Mouse (Mus musculus): ENCODE measurements around the gene Pan3. TPM values are rescaled to one million over a fixed set of nuclear protein-coding genes. Genes with fewer than 3 reads are reported as not detected.

Pan3 gene
- polyA plus RNA-seq, 1 experiment from 2014 or later: 78.9 TPM

- Histone ChIP-seq H3K9me3 (replicated peaks) (no peaks in the 10 kb centered on the region), H3K27me3 (no peaks in the 10 kb centered on the region), H3K36me3 (peaks cover 30% of the 10 kb centered on the region), H3K27ac (replicated peaks) (no peak overlapping the region), H3K9ac (no peak overlapping the region), H3K4me1 (no peaks in the 10 kb centered on the region), H3K4me3 (replicated peaks) (no peak overlapping the region), H3K4me2 (replicated peaks) (no peak overlapping the region)
- no peak for ATAC-seq (ENCODE audit: insufficient number of reproducible peaks, low FRiP score, low TSS enrichment, low read depth)
- 88% methylated on average over 4 of the region's 4 CpGs for WGBS
These were observed 26.5 kb downstream of the Pan3 start for GRCm38 (mm10) chr5:147456491-147456890.

- 46% methylated on average over 4 of the region's 4 CpGs for WGBS
- no peak for ATAC-seq (ENCODE audit: insufficient number of reproducible peaks, low FRiP score, low TSS enrichment, low read depth)
- H3K36me3 ChIP-seq: peaks cover 13% of the 10 kb centered on the region
These were observed 30.0 kb downstream of the Pan3 start for GRCm38 (mm10) chr5:147459821-147460567.

DNA sequence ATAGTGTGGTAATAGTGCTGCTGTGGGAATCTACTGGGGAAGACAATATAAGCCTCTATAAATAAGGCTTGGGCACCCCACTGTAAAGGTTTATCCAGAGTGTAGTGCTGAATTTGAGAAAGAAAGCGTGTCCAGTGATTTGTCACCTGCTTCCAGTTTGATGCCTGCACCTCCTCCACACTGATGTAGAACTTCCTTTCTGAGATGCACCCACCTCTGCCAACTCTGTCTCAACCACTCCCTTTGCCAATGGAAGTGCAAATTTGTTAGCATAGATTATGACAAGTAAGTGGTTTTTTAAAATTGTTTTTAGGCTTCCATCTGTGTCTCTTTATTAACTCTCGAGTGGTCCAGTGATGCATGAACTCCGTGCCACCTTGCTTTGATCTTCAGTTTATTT lies 33.3 kb downstream of the Pan3 start:
- no peak overlapping the region for H3K27ac ChIP-seq (replicated peaks)
- no peaks in the 10 kb centered on the region for H3K9me3 ChIP-seq (replicated peaks)
- 71% methylated on average over 3 of the region's 3 CpGs for WGBS

More at GRCm38 (mm10) chr5:147459821-147460567, 30.0 kb downstream of the Pan3 start:
- Histone ChIP-seq H3K27ac (replicated peaks) (no peak overlapping the region), H3K4me1 (no peaks in the 10 kb centered on the region), H3K4me3 (replicated peaks) (no peak overlapping the region), H3K9me3 (replicated peaks) (no peaks in the 10 kb centered on the region), H3K27me3 (no peaks in the 10 kb centered on the region), H3K9ac (no peak overlapping the region), H3K4me2 (replicated peaks) (no peak overlapping the region)

DNA sequence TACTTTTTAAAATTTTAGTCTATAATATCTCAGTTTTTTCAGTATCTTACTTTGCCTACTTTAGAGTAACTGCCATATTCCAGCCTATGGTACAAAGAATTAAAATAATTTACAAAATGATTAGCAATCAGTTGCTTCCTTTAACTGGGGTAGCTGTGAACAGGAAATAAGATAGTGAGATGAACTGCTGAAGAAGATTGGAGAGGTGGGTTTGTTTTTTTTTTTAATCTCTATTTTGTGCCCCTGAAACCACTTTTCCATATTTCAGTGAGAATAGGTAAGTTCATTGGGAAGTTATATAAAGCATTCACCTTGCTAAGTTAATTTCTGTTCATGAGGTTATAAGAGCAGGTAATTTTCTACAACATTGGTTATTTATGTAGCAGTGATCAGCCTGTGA lies 36.4 kb downstream of the Pan3 start:
- Histone ChIP-seq H3K4me1 (no peaks in the 10 kb centered on the region), H3K27me3 (no peaks in the 10 kb centered on the region), H3K9ac (no peak overlapping the region), H3K4me2 (replicated peaks) (no peak overlapping the region), H3K9me3 (replicated peaks) (no peaks in the 10 kb centered on the region), H3K36me3 (peaks cover 10% of the 10 kb centered on the region; the same call in 1 of the 2 replicates), H3K27ac (replicated peaks) (no peak overlapping the region), H3K4me3 (replicated peaks) (no peak overlapping the region)
- no peak for ATAC-seq (ENCODE audit: insufficient number of reproducible peaks, low FRiP score, low TSS enrichment, low read depth)

More for the DNA sequence above, 33.3 kb downstream of the Pan3 start:
- Histone ChIP-seq H3K4me3 (replicated peaks) (no peak overlapping the region), H3K4me2 (replicated peaks) (no peak overlapping the region), H3K4me1 (no peaks in the 10 kb centered on the region), H3K27me3 (no peaks in the 10 kb centered on the region), H3K36me3 (peaks cover 9% of the 10 kb centered on the region; the same call in 1 of the 2 replicates), H3K9ac (no peak overlapping the region)
- ATAC-seq (ENCODE audit: insufficient number of reproducible peaks, low FRiP score, low TSS enrichment, low read depth): no peak

GRCm38 (mm10) chr5:147471163-147471562 lies 41.2 kb downstream of the Pan3 start:
- WGBS: 93% methylated on average over 5 of the region's 5 CpGs
- Histone ChIP-seq H3K4me1 (no peaks in the 10 kb centered on the region), H3K27me3 (no peaks in the 10 kb centered on the region), H3K36me3 (peaks cover 10% of the 10 kb centered on the region; the same call in 1 of the 2 replicates), H3K9me3 (replicated peaks) (no peaks in the 10 kb centered on the region), H3K9ac (no peak overlapping the region), H3K4me3 (replicated peaks) (no peak overlapping the region), H3K27ac (replicated peaks) (no peak overlapping the region), H3K4me2 (replicated peaks) (no peak overlapping the region)
- ATAC-seq (ENCODE audit: insufficient number of reproducible peaks, low FRiP score, low TSS enrichment, low read depth): no peak

DNA sequence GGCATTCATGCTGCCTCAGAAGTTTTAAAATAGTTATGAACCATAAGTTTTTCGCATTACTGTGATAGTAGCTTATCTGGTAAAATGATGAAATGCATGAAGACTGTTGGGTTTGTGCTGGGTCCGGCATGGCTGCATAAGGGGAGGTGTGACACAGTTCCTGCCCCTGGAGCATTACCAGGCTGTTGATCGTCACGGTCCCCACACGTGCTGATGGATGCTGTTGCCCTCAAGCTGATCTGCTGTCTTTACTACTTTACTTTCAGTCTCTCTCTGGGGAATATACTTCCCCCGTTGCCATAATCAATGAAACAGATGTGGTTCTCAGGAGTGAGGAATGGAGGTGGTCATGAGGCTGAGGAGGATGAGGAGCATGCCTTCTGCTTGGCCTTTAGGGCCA lies 43.1 kb downstream of the Pan3 start:
- peaks cover 3% of the 10 kb centered on the region; the same call in 1 of the 2 replicates for H3K36me3 ChIP-seq
- no peak overlapping the region for H3K4me2 ChIP-seq (replicated peaks)
- H3K4me3 ChIP-seq (replicated peaks): no peak overlapping the region
- 67% methylated on average over 6 of the region's 6 CpGs for WGBS
- no peak overlapping the region for H3K27ac ChIP-seq (replicated peaks)
- no peaks in the 10 kb centered on the region for H3K27me3 ChIP-seq
- H3K9ac ChIP-seq: no peak overlapping the region
- ATAC-seq (ENCODE audit: insufficient number of reproducible peaks, low FRiP score, low TSS enrichment, low read depth): no peak
- no peaks in the 10 kb centered on the region for H3K4me1 ChIP-seq
- H3K9me3 ChIP-seq (replicated peaks): no peaks in the 10 kb centered on the region

DNA sequence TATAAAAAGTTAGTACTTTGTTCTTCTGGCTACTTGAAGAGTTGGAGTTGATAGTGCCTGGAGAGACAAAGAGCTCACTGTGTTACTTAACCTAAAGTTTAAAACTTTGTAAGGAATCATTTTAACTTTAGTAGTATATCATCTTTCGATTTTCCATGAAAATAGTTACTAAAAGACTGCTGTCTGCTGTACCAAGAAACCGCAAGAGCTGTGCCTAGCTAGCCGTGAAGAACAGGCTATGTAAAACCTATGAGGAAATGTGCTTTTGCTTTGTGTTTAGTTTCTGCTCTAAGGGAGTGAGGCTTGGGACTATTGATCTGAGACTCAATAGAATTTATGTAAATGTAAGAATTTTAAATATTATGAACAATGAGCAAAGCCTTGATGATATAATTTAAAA lies 43.9 kb downstream of the Pan3 start:
- H3K4me2 ChIP-seq (replicated peaks): no peak overlapping the region
- H3K27me3 ChIP-seq: no peaks in the 10 kb centered on the region
- H3K4me3 ChIP-seq (replicated peaks): no peak overlapping the region
- WGBS: 81% methylated on average over 3 of the region's 3 CpGs
- H3K9me3 ChIP-seq (replicated peaks): no peaks in the 10 kb centered on the region
- H3K36me3 ChIP-seq: peaks cover 3% of the 10 kb centered on the region; the same call in 1 of the 2 replicates
- H3K27ac ChIP-seq (replicated peaks): no peak overlapping the region
- ATAC-seq (ENCODE audit: insufficient number of reproducible peaks, low FRiP score, low TSS enrichment, low read depth): no peak
- H3K9ac ChIP-seq: no peak overlapping the region
- no peaks in the 10 kb centered on the region for H3K4me1 ChIP-seq

DNA sequence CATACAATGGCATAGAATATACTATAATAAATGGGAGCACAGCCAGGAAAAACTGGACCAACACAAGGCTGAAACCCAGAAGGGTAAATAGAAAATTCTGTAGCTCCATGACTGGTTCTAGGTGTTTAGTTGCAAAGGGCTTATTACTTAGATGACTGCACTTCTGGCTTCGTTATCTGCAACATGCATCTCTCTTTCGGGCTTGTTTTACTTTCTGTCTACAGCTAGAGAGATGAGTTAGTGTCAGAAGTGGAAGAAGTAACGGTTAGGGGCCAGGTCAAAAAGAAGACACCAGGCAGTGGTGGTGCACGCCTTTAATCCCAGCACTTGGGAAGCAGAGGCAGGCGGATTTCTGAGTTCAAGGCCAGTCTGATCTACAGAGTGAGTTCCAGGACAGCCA lies 46.1 kb downstream of the Pan3 start:
- Histone ChIP-seq H3K9me3 (replicated peaks) (no peaks in the 10 kb centered on the region), H3K36me3 (no peaks in the 10 kb centered on the region), H3K4me1 (no peaks in the 10 kb centered on the region), H3K4me2 (replicated peaks) (no peak overlapping the region), H3K27me3 (no peaks in the 10 kb centered on the region), H3K4me3 (replicated peaks) (no peak overlapping the region), H3K27ac (replicated peaks) (no peak overlapping the region), H3K9ac (no peak overlapping the region)
- no peak for ATAC-seq (ENCODE audit: insufficient number of reproducible peaks, low FRiP score, low TSS enrichment, low read depth)
- 90% methylated on average over 5 of the region's 5 CpGs for WGBS

DNA sequence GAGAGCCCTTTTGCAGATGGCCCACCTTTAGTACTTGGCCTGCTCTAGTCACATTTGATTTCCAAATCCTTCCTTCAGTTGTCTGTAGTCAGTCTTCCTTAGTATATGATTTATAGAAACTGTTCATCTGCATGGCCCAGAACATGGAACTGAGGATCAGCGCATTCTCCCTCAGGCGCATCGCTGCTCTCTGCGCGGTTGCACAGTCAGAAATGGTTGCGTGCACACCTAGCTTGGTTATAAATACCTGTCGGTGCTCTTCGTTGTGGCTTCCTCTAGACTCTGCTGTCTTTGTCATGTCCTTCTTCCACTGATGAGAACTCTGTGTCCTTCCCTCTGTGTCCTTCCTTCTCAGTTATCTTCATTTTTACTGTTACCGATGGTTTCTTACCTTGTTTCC lies 47.1 kb downstream of the Pan3 start:
- H3K9ac ChIP-seq: no peak overlapping the region
- H3K36me3 ChIP-seq: no peaks in the 10 kb centered on the region
- no peak for ATAC-seq (ENCODE audit: insufficient number of reproducible peaks, low FRiP score, low TSS enrichment, low read depth)
- H3K4me3 ChIP-seq (replicated peaks): no peak overlapping the region
- H3K27me3 ChIP-seq: no peaks in the 10 kb centered on the region
- H3K9me3 ChIP-seq (replicated peaks): no peaks in the 10 kb centered on the region
- H3K27ac ChIP-seq (replicated peaks): no peak overlapping the region
- H3K4me1 ChIP-seq: no peaks in the 10 kb centered on the region
- no peak overlapping the region for H3K4me2 ChIP-seq (replicated peaks)
- WGBS: 95% methylated on average over 9 of the region's 9 CpGs

GRCm38 (mm10) chr5:147479341-147479740 lies 49.4 kb downstream of the Pan3 start:
- Histone ChIP-seq H3K36me3 (no peaks in the 10 kb centered on the region), H3K4me2 (replicated peaks) (no peak overlapping the region), H3K4me3 (replicated peaks) (no peak overlapping the region), H3K27me3 (no peaks in the 10 kb centered on the region), H3K9ac (no peak overlapping the region), H3K4me1 (no peaks in the 10 kb centered on the region), H3K9me3 (replicated peaks) (no peaks in the 10 kb centered on the region), H3K27ac (replicated peaks) (no peak overlapping the region)
- 91% methylated on average over 2 of the region's 2 CpGs for WGBS
- no peak for ATAC-seq (ENCODE audit: insufficient number of reproducible peaks, low FRiP score, low TSS enrichment, low read depth)

GRCm38 (mm10) chr5:147484142-147484541 lies 54.2 kb downstream of the Pan3 start:
- Histone ChIP-seq H3K27me3 (no peaks in the 10 kb centered on the region), H3K27ac (replicated peaks) (no peak overlapping the region), H3K9me3 (replicated peaks) (no peaks in the 10 kb centered on the region), H3K36me3 (no peaks in the 10 kb centered on the region), H3K4me3 (replicated peaks) (no peak overlapping the region), H3K9ac (no peak overlapping the region), H3K4me2 (replicated peaks) (no peak overlapping the region), H3K4me1 (no peaks in the 10 kb centered on the region)
- no peak for ATAC-seq (ENCODE audit: insufficient number of reproducible peaks, low FRiP score, low TSS enrichment, low read depth)
- 79% methylated on average over 3 of the region's 3 CpGs for WGBS

- ATAC-seq (ENCODE audit: insufficient number of reproducible peaks, low FRiP score, low TSS enrichment, low read depth): no peak
- no peak overlapping the region for H3K27ac ChIP-seq (replicated peaks)
- H3K27me3 ChIP-seq: no peaks in the 10 kb centered on the region
- H3K9ac ChIP-seq: no peak overlapping the region
- no peaks in the 10 kb centered on the region for H3K9me3 ChIP-seq (replicated peaks)
- WGBS: 85% methylated on average over 6 of the region's 6 CpGs
- H3K4me3 ChIP-seq (replicated peaks): no peak overlapping the region
- H3K4me1 ChIP-seq: no peaks in the 10 kb centered on the region
- H3K36me3 ChIP-seq: 0 out of 2 replicates have a peak, but pooled peaks cover 3% of the 10 kb centered on the region
- no peak overlapping the region for H3K4me2 ChIP-seq (replicated peaks)
These were observed 59.3 kb downstream of the Pan3 start for GRCm38 (mm10) chr5:147489226-147489625.

Data from embryonic facial prominence, embryonic 15.5 days (tissue).